Mouse (Mus musculus) G1E (cell line): ENCODE data around the gene Itsn1. TPM values are rescaled to one million over a fixed set of nuclear protein-coding genes. Genes with fewer than 3 reads are reported as not detected.

Source experiments
- ATAC-seq: 2 replicates; pipeline ENCODE4 v1.8.0; 2016; ENCODE audit warnings: mild to moderate bottlenecking; ENCODE audit not compliant: insufficient number of reproducible peaks, poor library complexity, low FRiP score, severe bottlenecking; ENCODE audit errors: extremely low read depth
- DNase-seq: peaks from one replicate; pipeline ENCODE4 v3.0.0; 2012; ENCODE audit warnings: low spot score
- H3K27me3 ChIP-seq: 2 replicates; pipeline ENCODE4 v1.6.1; 2012; ENCODE audit warnings: mild to moderate bottlenecking, low read length, inconsistent platforms; ENCODE audit not compliant: insufficient read depth
- H3K36me3 ChIP-seq: replicated peaks from 2 replicates; pipeline ENCODE3; 2012; ENCODE audit warnings: mild to moderate bottlenecking, inconsistent platforms
- H3K4me1 ChIP-seq: 2 replicates; pipeline ENCODE4 v1.6.1; 2012; ENCODE audit warnings: low read depth, low read length, inconsistent platforms, mixed read lengths; ENCODE audit not compliant: insufficient read depth
- H3K4me3 ChIP-seq: 2 replicates; pipeline ENCODE4 v1.5.1; 2012; ENCODE audit warnings: low read depth, mild to moderate bottlenecking, inconsistent platforms, low read length, moderate library complexity, mixed read lengths
- H3K9me3 ChIP-seq: replicated peaks from 2 replicates; pipeline ENCODE4 v1.6.1; 2012; ENCODE audit warnings: inconsistent platforms
- CTCF ChIP-seq: IDR thresholded peaks from 2 replicates; pipeline ENCODE4 v1.5.1; 2012; ENCODE audit warnings: low read depth, low read length, inconsistent platforms, mixed read lengths
- GATA1 ChIP-seq: IDR thresholded peaks from 2 replicates; pipeline ENCODE4 v1.6.1; 2012; ENCODE audit warnings: borderline replicate concordance, low read length, inconsistent platforms, mixed read lengths
- GATA2 ChIP-seq: IDR thresholded peaks from 2 replicates; pipeline ENCODE4 v1.6.1; 2012; ENCODE audit warnings: low read depth, low read length, inconsistent platforms, borderline replicate concordance
- POLR2AphosphoS5 ChIP-seq: IDR thresholded peaks from 2 replicates; pipeline ENCODE4 v1.6.1; 2012; ENCODE audit warnings: low read depth, low read length, inconsistent platforms; ENCODE audit not compliant: insufficient replicate concordance
- TAL1 ChIP-seq: conservative IDR thresholded peaks from 2 replicates; pipeline ENCODE4 v1.6.1; 2012; ENCODE audit warnings: low read depth, low read length, inconsistent platforms, mixed read lengths
- polyA plus RNA-seq: library from polyadenylated mRNA; stranded (reverse); fragments of >175 nt; gene quantifications from 2 replicates; pipeline ENCODE4 v1.2.3, GENCODE M21; 2012
- total RNA-seq, 2 experiments: library from RNA; stranded (forward) in 1 of 2; stranded (reverse) in 1 of 2; fragments of 200-1000 nt in 1 of 2; fragments of >200 nt in 1 of 2; fragmentation: Nextera tagmentation in 1 of 2; gene quantifications; 2 replicates each; pipeline ENCODE4 v1.2.3; 2014 to 2017

Itsn1 gene
- total and polyA plus RNA-seq, 3 experiments, result 19.9 to 64.8 (median 32.6) TPM

GRCm38 (mm10) chr16:91919056-91919455 lies 190.0 kb downstream of the Itsn1 start:
- H3K27me3 ChIP-seq, result peaks cover 26% of the 10 kb centered on the region
- peaks cover 22% of the 10 kb centered on the region for H3K36me3 ChIP-seq
- TF ChIP-seq GATA1, result no peak
- no peak for TF ChIP-seq GATA2
- TF ChIP-seq CTCF, result no peak
- no peak for TF ChIP-seq POLR2AphosphoS5
- TF ChIP-seq TAL1, result no peak
- no peak for ATAC-seq
- H3K4me1 ChIP-seq, result peaks cover 52% of the 10 kb centered on the region
- no peak for DNase-seq
- no peak overlapping the region for H3K4me3 ChIP-seq
- H3K9me3 ChIP-seq, result no peaks in the 10 kb centered on the region

- no peak for ATAC-seq
- H3K36me3 ChIP-seq, result peaks cover 45% of the 10 kb centered on the region
- peaks cover 6% of the 10 kb centered on the region for H3K27me3 ChIP-seq
- H3K4me3 ChIP-seq, result no peak overlapping the region
- peaks cover 50% of the 10 kb centered on the region for H3K4me1 ChIP-seq
- H3K9me3 ChIP-seq, result no peaks in the 10 kb centered on the region
- DNase-seq, result no peak
- TF ChIP-seq GATA1, result no peak
- TF ChIP-seq TAL1, result no peak
- TF ChIP-seq GATA2, result no peak
- no peak for TF ChIP-seq POLR2AphosphoS5
- no peak for TF ChIP-seq CTCF
Measured at GRCm38 (mm10) chr16:91921340-91921739, 192.3 kb downstream of the Itsn1 start.

GRCm38 (mm10) chr16:91922939-91923338 lies 193.9 kb downstream of the Itsn1 start:
- DNase-seq (no peak), ATAC-seq (no peak; the same call in 1 of the 2 replicates)
- H3K27me3 ChIP-seq, result peaks cover 3% of the 10 kb centered on the region
- peaks cover 61% of the 10 kb centered on the region for H3K36me3 ChIP-seq
- no peak for TF ChIP-seq POLR2AphosphoS5
- TF ChIP-seq GATA2, result no peak
- TF ChIP-seq TAL1, result no peak
- TF ChIP-seq GATA1, result no peak
- no peak for TF ChIP-seq CTCF
- peaks cover 48% of the 10 kb centered on the region for H3K4me1 ChIP-seq
- H3K4me3 ChIP-seq, result no peak overlapping the region; the same call in 1 of the 2 replicates
- no peaks in the 10 kb centered on the region for H3K9me3 ChIP-seq

GRCm38 (mm10) chr16:91924426-91924825 lies 195.3 kb downstream of the Itsn1 start:
- ATAC-seq (no peak), DNase-seq (no peak)
- peaks cover 47% of the 10 kb centered on the region for H3K4me1 ChIP-seq
- H3K9me3 ChIP-seq, result no peaks in the 10 kb centered on the region
- H3K4me3 ChIP-seq, result no peak overlapping the region
- H3K36me3 ChIP-seq, result peaks cover 76% of the 10 kb centered on the region
- peaks cover 3% of the 10 kb centered on the region; the same call in 1 of the 2 replicates for H3K27me3 ChIP-seq
- TF ChIP-seq CTCF, result no peak
- no peak for TF ChIP-seq TAL1
- TF ChIP-seq GATA2, result no peak
- TF ChIP-seq GATA1, result no peak
- TF ChIP-seq POLR2AphosphoS5, result no peak

GRCm38 (mm10) chr16:91927911-91928630 lies 199.0 kb downstream of the Itsn1 start:
- H3K9me3 ChIP-seq, result no peaks in the 10 kb centered on the region
- no peaks in the 10 kb centered on the region for H3K27me3 ChIP-seq
- no peak for ATAC-seq
- peaks cover 71% of the 10 kb centered on the region for H3K36me3 ChIP-seq
- TF ChIP-seq TAL1 (no peak), POLR2AphosphoS5 (no peak), GATA1 (no peak), CTCF (no peak), GATA2 (no peak)
- H3K4me1 ChIP-seq, result peaks cover 47% of the 10 kb centered on the region
- no peak for DNase-seq
- H3K4me3 ChIP-seq, result no peak overlapping the region

- H3K4me3 ChIP-seq, result peak overlapping the region; percentile 100
Measured at GRCm38 (mm10) chr16:91931078-91932013, 202.3 kb downstream of the Itsn1 start.

More at GRCm38 (mm10) chr16:91931078-91932013, 202.3 kb downstream of the Itsn1 start:
- no peak for TF ChIP-seq TAL1
- no peak for TF ChIP-seq POLR2AphosphoS5
- no peak for TF ChIP-seq CTCF
- TF ChIP-seq GATA1, result no peak
- TF ChIP-seq GATA2, result no peak
- ATAC-seq (peak; percentile 97), DNase-seq (peak; percentile 95)
- no peaks in the 10 kb centered on the region for H3K27me3 ChIP-seq
- no peaks in the 10 kb centered on the region for H3K9me3 ChIP-seq
- H3K36me3 ChIP-seq, result peaks cover 38% of the 10 kb centered on the region
- peaks cover 41% of the 10 kb centered on the region for H3K4me1 ChIP-seq
